Mouse (Mus musculus): Measurements from ENCODE around the gene Tmbim1. TPM values are rescaled to one million over a fixed set of nuclear protein-coding genes. Genes with fewer than 3 reads are reported as not detected.

Gene Tmbim1
- total RNA-seq, 2 experiments from 2014 or later = 21.5 to 26.4 TPM

GRCm38 (mm10) chr1:74245525-74245924, 59.9 kb downstream of the Tmbim1 start:
- intact Hi-C loops (cut with DNase I) = no loop called here
- no peak for DNase-seq (ENCODE audit: low spot score in 2 of 2)

- no peak for DNase-seq (ENCODE audit: low spot score in 2 of 2)
- intact Hi-C loops (cut with DNase I) = loop anchor here (5.0 kb wide), 1 partner anchor 34 kb away; no protein-coding TSS in a partner anchor
Observed at GRCm38 (mm10) chr1:74240832-74241231, 64.6 kb downstream of the Tmbim1 start.

- intact Hi-C loops (cut with DNase I) = loop anchor here (5.0 kb wide), 1 partner anchor 33 kb away; no protein-coding TSS in a partner anchor
- peak; percentile 83 to 85 for DNase-seq (ENCODE audit: low spot score in 2 of 2)
Observed at GRCm38 (mm10) chr1:74240311-74240710, 65.1 kb downstream of the Tmbim1 start.

- DNase-seq (ENCODE audit: low spot score in 2 of 2) = peak; percentile 47 to 51
- intact Hi-C loops (cut with DNase I) = loop anchor here (5.0 kb wide), 1 partner anchor 32 kb away; no protein-coding TSS in a partner anchor
Observed at GRCm38 (mm10) chr1:74239618-74240017, 65.8 kb downstream of the Tmbim1 start.

- intact Hi-C loops (cut with DNase I) = no loop called here
- no peak for DNase-seq (ENCODE audit: low spot score in 2 of 2)
Observed at GRCm38 (mm10) chr1:74239162-74239561, 66.3 kb downstream of the Tmbim1 start.

Other genes with a start within 250 kb of the Tmbim1 start
- gene Tns1, start 181.2 kb downstream of the Tmbim1 start, total RNA-seq (2021) = 10 to 100 TPM; 36.1 to 50.9 TPM
- gene Rufy4, start 180.1 kb downstream of the Tmbim1 start, total RNA-seq (2021) = not detected
- gene Cxcr2, start 151.6 kb downstream of the Tmbim1 start, total RNA-seq (2021) = under 1 TPM in 1 of 2 experiments, not detected in 1; 0.10 TPM
- not detected for gene Cxcr1, start 111.0 kb downstream of the Tmbim1 start, total RNA-seq (2021)
- 100 to 1,000 TPM; 259 to 262 TPM for gene Arpc2, start 69.5 kb downstream of the Tmbim1 start, total RNA-seq (2021)
- not detected for gene Gpbar1, start 27.1 kb downstream of the Tmbim1 start, total RNA-seq (2021)
- gene Aamp, start 20.9 kb downstream of the Tmbim1 start, total RNA-seq (2021) = 100 to 1,000 TPM; 139 to 143 TPM
- gene Pnkd, start 20.7 kb downstream of the Tmbim1 start, total RNA-seq (2021) = 100 to 1,000 TPM; 151 to 166 TPM
- 1 to 10 TPM; 1.3 TPM for gene Catip, start 56.5 kb upstream of the Tmbim1 start, total RNA-seq (2021)
- gene Slc11a1, start 69.6 kb upstream of the Tmbim1 start, total RNA-seq (2021) = 1 to 10 TPM; 2.6 to 5.1 TPM
- 10 to 100 TPM; 23.0 to 25.2 TPM for gene Ctdsp1, start 85.9 kb upstream of the Tmbim1 start, total RNA-seq (2021)
- gene Vil1, start 103.8 kb upstream of the Tmbim1 start, total RNA-seq (2021) = 1 to 10 TPM in 1 of 2 experiments, under 1 TPM in 1; 0.39 to 1.1 TPM
- gene Cnot9, start 200.4 kb upstream of the Tmbim1 start, total RNA-seq (2021) = 10 to 100 TPM; 24.9 to 28.0 TPM
- 10 to 100 TPM; 12.0 to 17.3 TPM for gene Plcd4, start 237.3 kb upstream of the Tmbim1 start, total RNA-seq (2021)
- gene Usp37, start 238.7 kb upstream of the Tmbim1 start, total RNA-seq (2021) = 10 to 100 TPM; 21.5 to 24.5 TPM

Measured in left cerebral cortex, postnatal 36 days (tissue).